8 mouse cellular contexts compared by ENCODE assay signal in the genomic region with DNA sequence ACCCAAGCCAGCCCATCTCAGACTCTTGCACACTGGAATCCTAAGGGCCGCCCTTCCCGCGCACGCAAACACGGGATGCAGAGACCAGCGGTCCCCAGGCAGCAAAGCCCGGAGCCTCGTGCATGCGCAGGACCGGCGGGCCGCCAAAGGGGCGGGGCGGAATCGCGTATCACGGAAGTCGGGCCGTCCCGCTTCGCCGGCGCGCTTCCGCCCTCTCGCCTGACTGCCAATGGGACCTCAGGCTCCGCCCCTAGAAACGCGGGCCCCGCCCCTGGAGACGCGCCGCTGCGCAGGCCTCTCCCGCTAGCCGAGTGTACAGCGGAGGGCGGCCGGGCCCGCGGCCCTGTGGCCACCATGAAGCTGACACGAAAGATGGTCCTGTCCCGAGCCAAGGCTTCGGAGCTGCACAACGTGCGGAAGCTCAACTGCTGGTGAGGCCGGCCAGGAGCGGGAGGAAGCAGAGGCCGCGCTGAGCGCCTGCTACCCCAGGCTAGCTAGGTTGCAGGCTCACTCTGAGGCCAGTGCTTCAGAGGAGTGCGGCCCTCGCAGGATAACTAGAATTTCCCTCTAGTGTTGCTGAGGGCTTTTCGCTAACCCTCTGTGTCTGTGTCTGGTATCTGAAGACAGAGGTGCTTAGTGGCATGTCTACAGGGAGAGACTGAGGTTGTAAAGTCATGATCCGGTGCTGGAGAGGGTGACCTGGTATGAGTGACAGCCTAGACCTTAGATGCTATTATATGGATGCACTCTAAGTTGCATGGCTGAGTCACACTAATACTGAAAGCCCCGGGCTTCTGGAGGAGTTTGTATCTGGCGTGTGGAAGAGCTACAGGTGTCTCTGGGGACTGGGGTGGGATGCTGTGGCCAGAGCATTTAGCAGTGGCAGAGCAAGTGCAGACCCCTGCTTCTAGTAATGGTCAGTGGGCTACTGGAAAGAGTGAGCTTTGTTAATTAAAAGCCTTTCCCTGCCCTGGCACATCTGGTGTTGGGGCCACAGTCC. TPM values are rescaled to one million over a fixed set of nuclear protein-coding genes. Genes with fewer than 3 reads are reported as not detected.
DNase-seq lines count a peak whose midpoint lies in the region; ATAC-seq lines count a peak whose summit lies in the region.

A gene (plus strand): TSS at position 174 of the 1,000 bp plus-strand sequence.

- H3K36me3 ChIP-seq in hindbrain, embryonic 11.5 days (ENCODE audit: control insufficient read depth, insufficient read depth, low read length): no peaks in the 10 kb centered on the region

- H3K27me3 ChIP-seq in hindbrain, embryonic 11.5 days (ENCODE audit: control insufficient read depth, insufficient read depth, low read length): no peaks in the 10 kb centered on the region

- 2% methylated on average over 55 of the region's 57 CpGs for WGBS in hindbrain, embryonic 11.5 days

- peak within 1 kb of the TSS; percentile 70 for H3K27ac ChIP-seq in hindbrain, embryonic 11.5 days (ENCODE audit: low read depth, low read length)

- peak; percentile 97 for ATAC-seq in hindbrain, embryonic 11.5 days (ENCODE audit: low FRiP score)

- peak within 1 kb of the TSS; percentile 73 for H3K4me2 ChIP-seq in hindbrain, embryonic 11.5 days (replicated peaks; ENCODE audit: low read depth, low read length)

- peak; percentile 99 for DNase-seq in Muller cell, postnatal 12 days (ENCODE audit: inconsistent ontology term)
- DNase-seq in cerebellum, adult 9-11 months: peak; percentile 99
- peak; percentile 93 to 99 for DNase-seq in frontal cortex, adult 2 months (ENCODE audit: extremely low spot score in 1 of 2, low spot score in 1 of 2)
- DNase-seq in hindbrain, embryonic 11.5 days (ENCODE audit: low spot score): peak; percentile 100
- DNase-seq in layer of hippocampus, postnatal 10 days (ENCODE audit: low spot score in 2 of 2): peak; percentile 99 to 100
- peak; percentile 100 for DNase-seq in lung, postnatal 10 days
- DNase-seq in ovary, postnatal 36 days (ENCODE audit: low spot score): peak; percentile 100
- peak; percentile 99 for DNase-seq in thymus, postnatal 25 days

- peak within 1 kb of the TSS; percentile 84 for H3K9ac ChIP-seq in hindbrain, embryonic 11.5 days (ENCODE audit: low read depth, low read length)

- H3K4me1 ChIP-seq in hindbrain, embryonic 11.5 days (replicated peaks; ENCODE audit: control insufficient read depth, insufficient read depth, low read length): peaks cover 3% of the 10 kb centered on the region; the same call in 1 of the 2 replicates

- peak within 1 kb of the TSS; percentile 70 for H3K4me3 ChIP-seq in hindbrain, embryonic 11.5 days (ENCODE audit: low read depth, low read length)

- no peaks in the 10 kb centered on the region for H3K9me3 ChIP-seq in hindbrain, embryonic 11.5 days (ENCODE audit: control insufficient read depth, low read length)

RNA-seq across cellular contexts. Expression of the gene that starts here (rescaled TPM):
- polyA plus RNA-seq in frontal cortex, adult 2 months (2012; rRNA removed): 66.6 and 82.8 TPM in 2 replicates
- polyA plus RNA-seq in hindbrain, embryonic 11.5 days (2014; fragmentation: Nextera tagmentation; extraction: Ambion mirVana): 33.2 and 37.1 TPM in 2 replicates
- total RNA-seq in layer of hippocampus, postnatal 10 days (2021): 10 to 100 TPM; 32.7 to 42.5 TPM

Comparison
In these comparisons a context has a peak if more than half of its experiments do, and no peak if none do; other contexts are left out.
1. Peak in every context shown above with its lines: DNase-seq, ATAC-seq, H3K4me3 ChIP-seq and H3K27ac ChIP-seq.